In the genomic region with DNA sequence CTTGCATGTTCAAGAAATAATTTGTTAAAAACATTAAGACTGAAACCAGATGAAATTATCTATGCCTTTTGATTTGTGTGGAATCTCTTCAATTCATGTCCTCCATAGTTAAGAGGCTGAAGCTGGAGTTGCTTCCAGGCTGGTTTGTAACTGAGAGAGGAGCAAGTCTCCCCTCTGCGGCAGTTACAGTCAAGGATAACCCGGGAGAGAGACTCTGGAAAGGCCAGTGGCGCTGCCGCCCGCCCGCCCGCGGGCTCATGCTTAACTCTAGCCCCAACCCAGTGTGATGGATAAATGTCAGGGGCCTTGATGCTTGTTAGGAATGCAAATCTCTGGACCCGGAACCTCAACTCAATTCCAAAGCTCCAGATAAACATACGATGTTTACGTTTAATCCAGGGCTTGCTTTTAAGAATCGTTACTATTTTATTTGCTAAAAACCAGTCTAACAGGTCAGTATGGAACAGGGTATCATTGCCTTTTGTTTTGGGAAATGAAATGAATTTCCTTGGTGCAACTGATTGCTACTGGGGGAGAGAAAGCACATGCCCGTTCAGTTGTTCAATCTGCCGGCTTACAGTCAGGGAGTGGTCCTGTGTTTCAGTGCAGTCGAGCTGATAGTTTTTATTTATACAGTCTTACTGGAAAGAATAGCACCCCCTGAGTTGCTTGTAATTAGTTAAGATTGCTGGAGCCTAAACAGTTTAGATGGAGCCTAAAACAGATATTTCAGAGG, we compare ENCODE assay signal across 9 mouse cellular contexts. TPM values are rescaled to one million over a fixed set of nuclear protein-coding genes. Genes with fewer than 3 reads are reported as not detected.
DNase-seq lines count a peak whose midpoint lies in the region; ATAC-seq and TF ChIP-seq lines count a peak whose summit lies in the region.
"Had no signal": no experiment of that assay in that cellular context is flagged by ENCODE, and none has a peak within 500 bp of the region (broad histone marks: within the 10 kb centered on the region; RNA-seq: fewer than 3 reads in every experiment).

No protein-coding gene starts in this region.

- ATAC-seq in heart, embryonic 13.5 days (ENCODE audit: extremely low read depth, insufficient number of reproducible peaks, low FRiP score, low TSS enrichment), result no peak
- ATAC-seq in forebrain, embryonic 12.5 days (ENCODE audit: low FRiP score), result peak; percentile 51; the same call in 1 of the 2 replicates
- peak; percentile 57 for ATAC-seq in midbrain, embryonic 13.5 days
- no peak for ATAC-seq in monocyte, adult 5-6 weeks (replicated peaks; ENCODE audit: insufficient number of reproducible peaks, low FRiP score, low TSS enrichment, poor library complexity, severe bottlenecking)

- DNase-seq in heart, postnatal 4 days, result no peak
- DNase-seq in brain, embryonic 14.5 days (ENCODE audit: low read depth), result peak; percentile 79
- DNase-seq in thymus, postnatal 14 days, result no peak
- DNase-seq in kidney, adult 18-20 months, result no peak
- DNase-seq: lung, postnatal 14 days had no signal

- no peak for TF ChIP-seq CTCF in brain, embryonic 14.5 days (IDR thresholded peaks at IDR 0.05; ENCODE audit: borderline replicate concordance, extremely low read depth, insufficient read depth, insufficient read length)

- no peak for TF ChIP-seq POLR2A in brain, embryonic 14.5 days (IDR thresholded peaks at IDR 0.05; ENCODE audit: borderline replicate concordance, extremely low read depth, insufficient read depth, insufficient read length, poor library complexity, severe bottlenecking)

- no peak overlapping the region for H3K9ac ChIP-seq in heart, embryonic 13.5 days
- H3K9ac ChIP-seq in forebrain, embryonic 12.5 days, result peak overlapping the region; percentile 53
- H3K9ac ChIP-seq in midbrain, embryonic 13.5 days (replicated peaks), result peak overlapping the region; percentile 84

- H3K9me3 ChIP-seq in heart, embryonic 13.5 days, result no peaks in the 10 kb centered on the region
- no peaks in the 10 kb centered on the region for H3K9me3 ChIP-seq in forebrain, embryonic 12.5 days
- H3K9me3 ChIP-seq in midbrain, embryonic 13.5 days, result no peaks in the 10 kb centered on the region

- WGBS in heart, embryonic 13.5 days, result 49% methylated on average over 15 of the region's 15 CpGs
- WGBS in forebrain, embryonic 12.5 days, result 5% methylated on average over 15 of the region's 15 CpGs
- 4% methylated on average over 15 of the region's 15 CpGs for WGBS in midbrain, embryonic 13.5 days

- no peaks in the 10 kb centered on the region for H3K36me3 ChIP-seq in heart, embryonic 13.5 days
- H3K36me3 ChIP-seq in forebrain, embryonic 12.5 days (replicated peaks), result no peaks in the 10 kb centered on the region
- H3K36me3 ChIP-seq in midbrain, embryonic 13.5 days, result no peaks in the 10 kb centered on the region

- peak overlapping the region; percentile 62 for H3K4me2 ChIP-seq in heart, embryonic 13.5 days
- peak overlapping the region; percentile 67 for H3K4me2 ChIP-seq in forebrain, embryonic 12.5 days
- peak overlapping the region; percentile 85 for H3K4me2 ChIP-seq in midbrain, embryonic 13.5 days (replicated peaks)

- H3K4me3 ChIP-seq in heart, embryonic 13.5 days, result no peak overlapping the region
- peak overlapping the region; percentile 47 for H3K4me3 ChIP-seq in forebrain, embryonic 12.5 days (replicated peaks)
- H3K4me3 ChIP-seq in midbrain, embryonic 13.5 days (replicated peaks), result peak overlapping the region; percentile 55

- H3K27me3 ChIP-seq in heart, embryonic 13.5 days (replicated peaks), result no peaks in the 10 kb centered on the region
- H3K27me3 ChIP-seq in forebrain, embryonic 12.5 days, result no peaks in the 10 kb centered on the region
- H3K27me3 ChIP-seq in midbrain, embryonic 13.5 days, result no peaks in the 10 kb centered on the region

- H3K27ac ChIP-seq in heart, embryonic 13.5 days (replicated peaks), result no peak overlapping the region
- H3K27ac ChIP-seq in forebrain, embryonic 12.5 days, result peak overlapping the region; percentile 91
- peak overlapping the region; percentile 94 for H3K27ac ChIP-seq in midbrain, embryonic 13.5 days

- H3K4me1 ChIP-seq in heart, embryonic 13.5 days, result peaks cover 18% of the 10 kb centered on the region
- H3K4me1 ChIP-seq in forebrain, embryonic 12.5 days, result peaks cover 53% of the 10 kb centered on the region
- H3K4me1 ChIP-seq in midbrain, embryonic 13.5 days (replicated peaks), result peaks cover 54% of the 10 kb centered on the region

RNA-seq across cellular contexts. Expression of a gene that starts 0.9 kb away (rescaled TPM):
- 6.1 and 6.9 TPM in 2 replicates for polyA plus RNA-seq in heart, embryonic 13.5 days (2015; fragmentation: Nextera tagmentation; extraction: Ambion mirVana)
- total RNA-seq in heart, postnatal 4 days (2021), result 100 to 1,000 TPM; 118 to 127 TPM
- 14.5 and 26.0 TPM in 2 replicates for polyA plus RNA-seq in brain, embryonic 14.5 days (2012; rRNA removed)
- polyA plus RNA-seq in forebrain, embryonic 12.5 days (2016; fragmentation: Nextera tagmentation; extraction: Ambion mirVana), result 18.3 and 21.0 TPM in 2 replicates
- polyA plus RNA-seq in midbrain, embryonic 13.5 days (2015; fragmentation: Nextera tagmentation; extraction: Ambion mirVana), result 25.2 and 28.7 TPM in 2 replicates
- 0.10 to 0.11 TPM in 2 of 3 replicates, not detected in the other for total RNA-seq in monocyte, adult 5-6 weeks (2017)

Comparison
In these comparisons a context has a peak if more than half of its experiments do, and no peak if none do; other contexts are left out.
1. ATAC-seq: peak in forebrain, embryonic 12.5 days (single experiment) and midbrain, embryonic 13.5 days (single experiment); none in heart, embryonic 13.5 days (single experiment) and monocyte, adult 5-6 weeks (single experiment).
2. Peak in every context shown above with its lines, with median percentiles within 50 percentile points of each other: H3K4me2 ChIP-seq.